Mouse (Mus musculus) T-cell, adult 2 months (primary cell): ENCODE results near the gene Wfikkn1.

Experiments
- DNase-seq: peaks from one replicate; pipeline ENCODE4 v3.0.0; 2022; ENCODE audit warnings: low spot score

Wfikkn1 gene

DNA sequence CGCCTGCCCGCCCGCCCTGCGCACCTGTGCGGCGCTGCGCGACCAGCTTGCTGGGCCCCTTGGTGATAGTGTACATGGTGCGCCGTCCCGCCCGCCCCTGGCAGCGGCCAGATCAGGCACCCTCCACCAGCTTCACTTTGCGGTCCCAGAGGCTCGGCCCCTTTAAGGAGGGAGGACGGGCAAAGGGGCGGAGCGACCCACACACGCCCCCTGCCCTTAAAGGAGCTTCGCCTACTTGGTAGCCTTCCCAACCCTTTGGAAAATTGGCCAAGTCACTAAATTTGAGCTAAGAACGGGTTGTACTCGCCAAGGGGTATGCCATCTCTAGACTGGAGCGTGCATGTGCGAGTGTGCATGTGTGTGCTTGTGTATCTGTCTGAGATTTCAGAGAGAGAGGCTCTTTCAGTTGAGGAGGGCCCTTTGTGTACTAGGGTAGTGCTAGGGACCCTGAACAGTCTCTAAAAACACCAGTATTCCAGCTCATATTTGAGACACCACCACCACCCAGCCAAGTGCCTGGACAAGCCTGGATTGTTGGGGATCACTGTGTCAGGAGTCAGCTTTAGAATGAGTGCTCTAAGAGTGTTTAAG, 12.0 kb downstream of the Wfikkn1 start, which contains the start of gene Mcrip2:
TSS of gene Mcrip2 (minus strand) at position 164 of the 591 bp plus-strand sequence.
- DNase-seq, result peak; percentile 48

DNA sequence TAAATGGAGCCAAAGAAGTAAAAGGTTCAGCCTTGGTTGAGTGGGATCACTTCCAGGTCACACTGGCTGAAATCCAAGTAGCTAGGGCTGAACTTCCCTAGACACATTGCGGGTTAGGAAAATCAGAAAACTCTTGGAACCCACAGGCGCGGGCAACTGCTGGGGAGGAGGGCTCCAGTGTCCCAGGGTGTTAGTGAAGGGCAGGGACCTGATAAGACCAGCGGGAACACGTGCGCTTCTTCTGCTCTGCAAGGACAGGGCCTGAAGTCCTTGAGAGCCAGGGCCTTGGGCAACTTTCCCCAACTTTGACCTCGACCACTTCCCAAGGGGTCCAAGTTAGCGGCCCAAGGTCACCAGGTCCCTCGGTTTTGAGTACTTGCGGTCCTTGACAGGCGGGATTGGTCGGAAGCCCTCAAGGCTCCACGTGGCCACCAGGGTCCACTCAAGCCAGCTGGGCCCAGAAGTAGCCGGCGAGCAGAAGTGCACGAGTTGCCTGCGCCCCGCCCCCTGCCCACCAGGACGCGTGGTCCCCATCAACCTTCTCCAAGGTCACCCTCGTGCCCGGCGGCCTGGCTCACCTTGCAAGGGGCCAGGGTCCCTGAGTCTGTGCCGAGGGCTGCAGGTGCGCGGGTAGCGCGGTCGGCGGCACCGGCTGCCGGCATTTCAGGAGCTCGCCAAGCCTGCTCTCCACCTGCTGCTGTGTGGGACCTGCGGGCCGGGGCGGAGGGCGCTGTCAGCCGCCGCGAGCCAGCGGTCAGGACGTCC, 12.6 kb downstream of the Wfikkn1 start:
- no peak for DNase-seq

DNA sequence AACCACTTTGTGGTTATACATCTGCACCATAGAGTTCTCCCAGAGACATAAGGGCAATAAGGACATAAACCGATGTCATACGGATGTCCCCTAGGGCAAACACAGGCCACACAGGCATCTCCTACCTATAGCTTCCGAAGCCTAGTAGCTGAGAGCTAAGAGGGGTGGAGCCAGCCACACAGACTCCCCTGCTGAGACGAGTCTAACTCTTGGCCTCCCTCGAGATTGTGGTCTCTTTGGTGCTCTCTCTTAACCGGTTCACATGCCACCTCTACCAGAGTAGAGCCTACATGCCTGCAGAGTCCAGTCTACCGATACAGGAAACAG, 13.2 kb downstream of the Wfikkn1 start:
- DNase-seq, result peak; percentile 49

DNA sequence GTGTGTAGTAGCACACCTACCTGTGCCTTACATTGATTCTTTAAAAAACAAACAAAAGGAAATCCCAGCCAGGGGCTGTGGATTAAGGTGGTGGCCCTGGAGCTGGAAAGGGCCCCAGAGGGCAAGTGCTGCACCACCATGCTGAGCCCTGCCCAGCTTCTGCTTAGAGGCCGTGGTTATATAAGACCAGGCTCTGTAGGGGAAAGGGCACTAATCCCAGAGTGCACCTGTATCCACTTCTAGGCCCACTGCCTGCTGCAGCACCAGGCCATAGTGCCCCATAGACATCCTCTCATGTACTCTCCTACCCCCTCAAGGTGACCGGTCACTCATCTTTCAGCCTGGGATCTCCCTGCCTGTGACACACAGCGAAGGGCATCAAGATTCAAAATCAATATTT, 14.5 kb downstream of the Wfikkn1 start:
- DNase-seq, result no peak

DNA sequence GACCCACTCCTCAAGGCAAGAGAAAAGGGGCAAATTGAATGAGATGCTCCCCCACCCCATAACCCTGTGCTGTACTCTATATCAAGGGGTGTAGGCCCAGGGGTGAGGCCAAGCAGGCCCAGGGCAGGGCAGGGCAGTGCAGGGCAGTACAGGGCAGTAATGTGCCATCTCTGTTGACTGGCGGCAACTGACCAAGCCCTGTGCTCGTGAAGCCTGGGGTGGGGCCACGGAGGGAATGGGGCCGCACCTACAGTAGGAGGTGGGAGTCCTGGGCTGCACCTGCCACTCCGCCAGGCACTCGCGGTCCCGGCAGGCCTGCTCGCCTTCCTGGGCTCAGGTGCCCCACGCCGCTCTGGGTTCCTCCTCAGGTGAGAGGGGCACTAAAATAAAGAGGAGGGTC, 15.4 kb downstream of the Wfikkn1 start:
- no peak for DNase-seq

DNA sequence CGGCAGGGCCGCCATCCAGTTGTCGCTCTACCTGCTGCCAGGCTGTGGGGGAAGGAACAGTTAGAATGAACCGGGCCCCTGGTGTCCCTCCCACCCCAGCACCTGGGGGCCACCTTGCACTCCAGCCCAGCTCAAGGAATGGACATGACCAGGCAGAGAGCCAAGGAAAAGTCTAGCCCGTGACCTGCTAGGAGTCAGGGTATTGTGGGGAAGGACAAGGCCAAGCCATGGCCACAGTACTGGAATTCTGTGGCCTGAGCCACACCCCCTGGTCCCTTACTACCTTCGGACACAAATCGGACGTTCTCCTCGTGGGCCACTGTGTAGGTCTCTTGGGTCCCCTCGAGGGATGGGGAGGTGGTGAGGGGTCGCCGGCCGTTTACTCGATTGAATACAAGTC, 16.3 kb downstream of the Wfikkn1 start:
- DNase-seq, result no peak

DNA sequence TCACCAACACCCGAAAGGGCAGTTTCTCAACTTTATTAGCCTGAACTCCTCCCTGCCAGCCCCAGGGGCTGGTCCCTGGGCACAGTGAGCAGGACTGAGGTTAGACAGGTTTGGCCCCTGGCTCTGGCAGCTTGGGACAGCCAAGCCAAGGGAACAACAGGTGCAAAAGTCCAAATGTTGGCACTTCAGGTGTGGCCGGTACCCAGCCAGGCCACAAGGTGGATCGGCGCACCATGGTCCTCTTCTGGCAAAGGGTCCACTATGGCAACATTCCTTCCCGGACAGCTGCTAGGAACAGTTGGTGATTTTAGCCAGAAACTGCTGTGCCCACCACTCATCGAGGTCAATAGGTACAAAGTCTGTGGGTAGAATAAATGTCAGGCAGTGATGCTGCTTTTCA, 17.0 kb downstream of the Wfikkn1 start:
- DNase-seq, result no peak

DNA sequence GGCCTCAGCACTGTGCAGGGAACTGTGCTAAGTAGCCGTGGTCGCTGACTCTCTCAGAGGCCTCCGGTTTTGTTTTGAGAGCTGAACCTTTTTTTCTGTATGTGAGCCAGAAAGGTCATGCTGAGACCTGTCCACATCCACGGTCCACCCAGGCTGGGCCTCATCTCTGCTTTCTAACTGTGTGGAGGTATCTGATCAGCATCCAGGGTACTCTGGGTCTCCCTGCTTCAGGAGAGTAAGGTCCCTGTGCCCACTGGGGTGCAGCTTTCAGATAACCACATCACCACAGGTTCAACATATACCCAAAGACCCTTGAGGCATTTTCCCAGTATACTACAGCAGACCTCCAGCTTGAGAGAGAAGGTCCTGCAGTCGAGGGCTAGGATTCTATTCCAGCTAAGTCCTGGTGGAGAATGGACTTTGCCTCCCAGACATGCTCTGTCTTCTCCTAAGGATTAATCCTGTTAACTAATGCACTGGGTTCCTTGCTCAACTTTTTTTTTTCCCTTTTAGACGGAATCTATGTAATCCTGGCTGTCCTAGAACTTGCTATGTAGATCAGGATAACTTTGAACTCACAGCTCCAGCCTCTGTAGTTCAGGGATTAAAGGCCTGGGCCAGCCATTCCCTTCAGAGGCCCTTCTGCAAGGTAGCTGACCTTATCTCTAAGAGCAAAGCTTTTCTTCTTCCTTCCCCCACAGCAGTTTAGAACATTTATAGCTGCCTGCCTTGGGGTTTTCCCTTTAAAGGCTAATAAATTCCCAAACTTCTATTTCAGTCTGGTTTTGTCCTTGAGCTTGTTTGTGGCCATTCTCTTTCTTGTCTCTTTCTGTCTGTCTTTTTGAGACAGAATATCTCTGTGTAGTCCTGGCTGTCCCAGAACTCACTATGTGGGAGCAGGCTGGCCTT, 18.7 kb downstream of the Wfikkn1 start:
- no peak for DNase-seq

DNA sequence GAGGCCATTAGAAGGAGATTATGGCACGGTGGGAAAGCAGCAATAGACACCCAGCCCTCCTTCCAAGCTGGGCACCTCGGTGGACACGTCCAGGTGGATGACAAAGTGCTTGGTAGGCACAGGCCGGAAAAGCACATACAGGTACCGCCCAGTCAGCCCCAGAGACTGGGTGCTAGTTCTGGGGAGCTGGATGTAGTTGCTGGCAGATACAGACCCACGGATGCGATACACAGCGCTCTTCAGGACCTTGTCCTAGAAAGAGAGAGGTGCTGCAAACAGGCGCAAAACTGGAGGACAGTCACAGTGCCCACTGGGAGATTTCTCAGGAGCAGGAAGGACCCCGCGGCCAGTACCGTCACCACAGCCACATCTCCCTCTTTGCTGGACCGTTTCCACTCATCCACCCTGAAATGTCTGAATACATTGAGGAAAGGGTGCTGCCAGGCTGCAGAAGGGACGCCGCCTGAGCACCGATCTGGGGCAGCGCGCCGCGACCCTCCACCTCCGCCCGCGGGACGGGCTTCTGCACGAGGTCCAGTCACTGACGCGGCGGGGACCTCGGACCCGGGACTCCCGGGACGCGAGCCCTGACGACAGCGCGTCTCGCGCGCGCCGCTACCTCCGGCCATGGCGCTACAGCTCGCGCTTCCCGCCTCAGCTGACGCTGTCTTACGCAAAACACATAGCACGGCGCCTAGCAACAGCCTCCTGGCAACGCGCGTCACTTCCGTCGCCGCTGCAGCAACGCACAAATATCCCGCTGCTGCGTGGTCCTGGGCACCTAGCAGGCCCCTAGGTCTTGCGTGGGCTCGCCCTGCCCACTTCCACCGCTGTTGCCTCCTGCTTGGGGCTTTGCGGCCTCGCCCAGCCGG, 19.6 kb downstream of the Wfikkn1 start, which contains the start of gene Wdr90:
TSS of gene Wdr90 (minus strand) at position 670 of the 872 bp plus-strand sequence.
- peak; percentile 93 for DNase-seq

DNA sequence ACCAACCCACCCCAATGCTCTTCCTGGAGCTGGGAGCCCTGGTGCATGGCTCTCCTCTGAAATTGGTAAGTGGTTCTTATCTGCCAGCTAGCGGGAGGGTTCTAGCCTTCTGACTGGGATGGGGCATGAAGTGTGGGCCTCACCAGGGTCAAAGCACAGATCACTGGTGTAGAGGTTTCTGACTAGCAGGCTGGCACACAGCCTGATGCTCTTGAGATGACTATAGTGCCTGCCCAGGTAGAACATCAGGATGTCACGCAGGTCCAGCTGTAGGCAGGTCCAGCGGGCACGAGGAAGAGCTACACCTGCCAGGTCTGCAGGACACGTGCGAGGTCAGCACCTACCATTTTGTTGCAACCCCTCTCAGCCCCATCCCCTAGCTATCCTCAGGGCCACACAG, 20.4 kb downstream of the Wfikkn1 start:
- DNase-seq, result no peak

DNA sequence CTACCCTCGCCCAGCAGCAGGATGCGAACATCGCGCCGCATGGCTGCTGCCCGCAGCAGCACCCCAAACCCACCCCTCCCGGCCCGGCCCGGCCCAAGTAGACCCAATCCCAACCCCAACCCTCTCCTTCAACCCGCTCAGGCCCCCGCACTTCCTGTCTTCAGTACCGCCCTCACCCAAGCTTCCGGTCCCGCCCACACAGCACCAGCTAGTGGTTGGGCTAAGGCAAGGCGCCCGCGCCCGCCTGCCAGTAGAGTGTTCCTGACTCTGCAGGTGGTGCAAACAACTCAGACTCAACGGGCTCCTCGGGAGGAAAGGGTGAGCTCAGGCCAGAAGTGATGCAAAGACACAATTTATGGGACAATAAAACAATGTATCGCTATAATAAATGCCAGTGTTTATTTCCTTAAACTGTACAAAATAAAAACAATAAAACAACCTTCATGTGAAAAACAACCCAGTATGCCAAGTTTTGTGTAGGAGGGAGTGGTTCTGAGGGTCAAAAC, 36.2 kb downstream of the Wfikkn1 start, which contains the start of gene Rhot2:
TSS of gene Rhot2 (minus strand) at position 456 of the 506 bp plus-strand sequence.
- peak; percentile 97 for DNase-seq

DNA sequence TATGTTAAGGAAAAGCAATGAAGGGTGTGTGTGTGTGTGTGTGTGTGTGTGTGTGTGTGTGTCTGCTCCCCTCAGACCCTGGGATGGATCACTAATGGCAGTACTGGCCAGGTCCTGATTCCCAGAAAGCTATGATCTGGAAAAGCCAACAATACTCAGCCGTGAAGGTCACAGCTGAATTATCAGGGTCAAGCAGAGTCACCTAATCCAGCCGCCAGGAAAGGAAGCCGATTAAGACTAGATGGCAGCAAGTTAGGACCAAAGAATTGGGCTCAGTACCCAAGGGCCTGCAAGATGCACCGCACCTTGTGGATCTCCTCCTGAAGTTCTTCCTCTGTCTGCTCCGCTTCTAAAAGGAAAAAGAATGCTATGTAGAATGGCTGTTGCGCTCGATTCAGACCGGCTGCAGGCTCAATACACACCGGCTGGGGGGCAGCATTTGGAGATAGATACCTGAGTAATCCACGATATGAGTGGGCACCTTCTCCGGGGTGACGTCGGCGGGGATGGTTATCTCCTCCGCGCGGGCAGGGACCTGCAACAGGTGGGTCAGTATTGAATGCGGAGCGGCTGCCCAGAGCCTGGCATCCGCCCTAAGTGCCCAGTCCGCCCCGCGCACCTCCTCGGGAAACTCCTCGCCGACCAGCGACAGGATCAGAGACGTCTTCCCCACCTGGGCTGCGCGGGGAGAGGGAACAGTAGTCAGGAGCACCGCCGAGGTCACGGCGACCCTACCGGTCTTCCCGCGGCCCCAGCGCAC, 36.8 kb downstream of the Wfikkn1 start:
- DNase-seq, result no peak

DNA sequence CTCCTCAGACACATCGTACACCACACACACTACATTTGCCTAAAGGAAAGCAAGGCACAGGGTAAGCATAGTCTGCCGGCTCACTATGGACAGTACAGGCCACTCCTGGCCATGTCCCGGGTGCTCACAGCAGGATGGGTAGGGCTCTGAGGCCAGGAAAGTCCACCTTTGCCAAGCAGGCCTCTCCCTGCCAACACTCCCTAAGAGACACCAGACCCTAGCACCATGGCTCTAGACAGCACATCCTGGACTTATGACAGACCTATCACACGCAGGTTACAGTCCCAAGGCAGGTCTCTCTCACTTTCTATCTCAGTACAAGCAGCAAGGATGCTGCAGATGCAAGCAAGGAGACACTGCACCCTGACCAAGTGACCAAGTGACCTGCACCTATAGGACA, 37.5 kb downstream of the Wfikkn1 start:
- DNase-seq, result no peak

DNA sequence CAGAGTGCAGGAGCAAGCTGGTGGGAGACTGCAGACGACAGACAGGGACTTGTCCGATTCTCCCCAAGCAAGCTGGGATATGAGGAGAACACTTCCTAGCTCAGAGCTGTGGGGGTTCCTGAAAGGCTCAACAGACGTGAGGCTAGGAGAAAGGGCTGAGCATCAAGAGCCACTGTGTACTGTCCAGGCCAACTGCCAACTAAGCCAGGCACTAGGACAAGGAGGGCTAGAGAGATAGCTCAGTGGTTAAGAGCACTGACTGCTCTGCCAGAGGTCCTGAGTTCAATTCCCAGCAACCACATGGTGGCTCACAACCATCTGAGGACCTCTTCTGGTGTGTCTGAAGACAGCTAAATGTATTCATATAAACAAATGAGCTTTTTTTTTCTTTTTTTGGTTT, 38.1 kb downstream of the Wfikkn1 start:
- DNase-seq, result no peak

DNA sequence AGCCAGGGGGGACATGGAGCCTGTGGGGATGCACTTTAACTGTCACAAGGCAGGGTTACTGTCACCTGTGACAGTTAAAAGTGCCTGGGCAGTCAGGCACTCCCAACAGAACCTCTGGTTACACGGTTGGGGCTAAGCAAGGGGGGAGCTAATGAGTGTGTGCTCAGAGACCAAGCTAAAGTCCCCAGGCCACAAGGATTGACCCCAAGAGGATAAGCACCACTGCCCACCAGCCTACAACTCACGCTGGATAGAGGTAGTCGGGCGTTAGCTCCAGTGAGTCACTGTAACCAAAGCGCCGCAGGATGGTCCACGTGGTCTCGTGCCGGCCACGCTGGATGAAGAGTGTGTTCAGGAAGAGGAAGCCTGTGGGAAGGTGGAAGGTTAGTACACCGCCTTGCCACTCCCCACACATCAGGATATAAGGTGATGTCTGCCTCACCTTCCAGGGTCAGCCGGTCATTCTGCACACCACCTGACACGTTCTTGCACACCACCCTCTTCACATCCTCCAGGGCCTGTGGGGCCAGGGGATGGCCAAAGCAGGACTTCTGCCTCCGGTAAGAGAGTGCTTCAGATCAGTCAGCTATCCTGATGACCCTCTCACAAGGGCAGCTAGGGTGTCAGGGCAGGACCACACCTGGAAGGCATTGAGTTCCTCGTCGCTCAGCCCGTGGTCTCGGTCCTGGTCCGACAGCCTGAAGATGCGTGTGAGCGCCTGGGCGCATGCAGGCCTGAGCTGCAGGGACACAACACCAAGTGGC, 39.4 kb downstream of the Wfikkn1 start, which contains the start of gene Gm20683:
TSS of gene Gm20683 (minus strand) at position 647 of the 764 bp plus-strand sequence.
- no peak for DNase-seq

DNA sequence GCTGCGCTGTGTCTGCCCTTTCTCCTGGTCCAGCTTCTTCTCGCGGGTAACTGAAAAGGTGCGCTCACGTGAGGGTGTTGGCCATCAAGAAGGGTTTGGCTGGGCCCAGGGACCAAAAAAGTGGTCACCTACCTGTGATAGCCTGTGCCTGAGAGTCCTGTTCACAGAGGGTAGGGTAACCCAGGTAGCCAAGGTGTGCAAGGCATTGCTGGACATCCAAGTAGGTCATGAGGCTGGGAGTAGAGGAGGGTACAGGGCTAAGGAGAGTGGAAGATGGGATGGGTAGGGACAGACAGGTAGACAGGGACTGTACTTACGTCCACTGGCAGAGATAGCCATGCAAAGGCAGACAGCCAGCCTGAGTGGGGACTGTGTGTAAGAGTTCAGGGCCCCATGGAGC, 40.1 kb downstream of the Wfikkn1 start:
- DNase-seq, result no peak

DNA sequence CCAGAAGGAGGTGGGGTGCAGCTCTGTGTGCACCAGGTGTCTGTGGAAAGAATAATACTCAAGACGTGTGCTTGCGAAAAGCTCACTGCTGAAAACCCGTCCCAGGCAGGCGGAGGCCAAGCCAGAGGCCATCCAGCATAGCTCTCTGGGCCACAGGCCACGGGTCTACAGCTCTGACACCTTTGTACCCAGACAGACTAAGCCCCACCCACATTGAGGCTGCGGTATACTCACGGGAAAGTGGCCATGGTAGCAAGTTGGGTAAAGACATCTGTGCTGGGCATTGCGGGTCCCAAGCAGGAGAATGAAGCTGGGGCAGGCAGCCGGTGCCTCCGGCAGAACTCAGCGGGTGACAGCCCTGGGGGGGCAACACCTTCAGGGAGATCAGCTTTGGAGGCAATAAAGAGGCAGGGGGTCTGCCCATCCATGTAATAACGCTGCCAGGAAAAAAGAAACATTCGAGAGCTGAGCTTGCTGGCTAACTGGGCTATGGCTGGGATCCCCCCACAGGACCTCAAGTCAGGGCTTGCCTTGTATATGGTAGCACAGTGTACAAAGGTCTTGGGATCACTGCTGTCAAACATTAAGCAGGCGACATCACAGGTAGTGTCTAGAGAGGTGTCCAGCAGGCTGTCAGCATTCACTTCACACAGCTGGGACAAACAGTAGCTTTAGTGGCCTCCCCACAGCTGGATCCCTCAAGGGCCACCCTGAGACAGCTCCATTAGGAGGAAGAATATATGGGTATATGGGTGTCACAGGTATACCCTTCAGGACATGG, 41.0 kb downstream of the Wfikkn1 start:
- no peak for DNase-seq

DNA sequence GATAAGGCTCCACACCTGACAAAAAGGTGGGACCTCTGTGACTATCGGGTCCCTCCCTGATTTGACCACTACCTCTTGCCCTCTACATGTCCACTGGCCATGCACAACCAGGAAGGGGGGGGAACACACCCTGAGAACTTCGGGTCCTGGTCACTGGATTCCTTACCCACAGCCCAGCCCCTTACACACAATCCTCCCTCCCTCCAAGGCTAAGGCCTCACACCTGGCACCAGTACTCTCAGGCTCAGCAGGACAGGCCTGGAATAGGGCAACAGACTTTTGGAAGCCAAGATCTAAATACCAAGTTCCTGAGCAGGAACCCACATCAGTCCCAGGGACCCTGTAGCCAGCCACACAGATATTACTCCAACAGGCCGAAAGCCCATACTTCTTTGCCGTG, 41.8 kb downstream of the Wfikkn1 start:
- no peak for DNase-seq

DNA sequence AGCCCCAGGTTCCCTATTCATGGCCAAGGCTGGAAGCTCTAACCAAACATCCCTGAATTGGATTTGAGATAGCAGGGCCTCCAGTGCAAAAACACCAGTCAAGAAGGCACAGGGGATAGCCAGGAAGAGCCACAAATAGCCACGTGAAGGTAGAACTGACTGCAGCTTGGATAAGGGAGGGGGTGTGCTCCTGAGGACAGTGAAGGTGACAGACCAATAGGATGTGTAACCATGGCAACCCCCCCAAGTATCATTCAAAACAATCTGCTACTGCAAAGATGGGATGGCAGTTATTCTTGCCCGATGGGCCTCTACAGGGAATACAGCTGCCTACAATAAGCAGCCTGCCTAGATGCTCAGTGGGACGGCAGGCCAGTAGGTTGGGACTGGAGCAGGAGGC, 43.1 kb downstream of the Wfikkn1 start:
- no peak for DNase-seq
